8 mouse cellular contexts compared by ENCODE assay signal in the genomic region with DNA sequence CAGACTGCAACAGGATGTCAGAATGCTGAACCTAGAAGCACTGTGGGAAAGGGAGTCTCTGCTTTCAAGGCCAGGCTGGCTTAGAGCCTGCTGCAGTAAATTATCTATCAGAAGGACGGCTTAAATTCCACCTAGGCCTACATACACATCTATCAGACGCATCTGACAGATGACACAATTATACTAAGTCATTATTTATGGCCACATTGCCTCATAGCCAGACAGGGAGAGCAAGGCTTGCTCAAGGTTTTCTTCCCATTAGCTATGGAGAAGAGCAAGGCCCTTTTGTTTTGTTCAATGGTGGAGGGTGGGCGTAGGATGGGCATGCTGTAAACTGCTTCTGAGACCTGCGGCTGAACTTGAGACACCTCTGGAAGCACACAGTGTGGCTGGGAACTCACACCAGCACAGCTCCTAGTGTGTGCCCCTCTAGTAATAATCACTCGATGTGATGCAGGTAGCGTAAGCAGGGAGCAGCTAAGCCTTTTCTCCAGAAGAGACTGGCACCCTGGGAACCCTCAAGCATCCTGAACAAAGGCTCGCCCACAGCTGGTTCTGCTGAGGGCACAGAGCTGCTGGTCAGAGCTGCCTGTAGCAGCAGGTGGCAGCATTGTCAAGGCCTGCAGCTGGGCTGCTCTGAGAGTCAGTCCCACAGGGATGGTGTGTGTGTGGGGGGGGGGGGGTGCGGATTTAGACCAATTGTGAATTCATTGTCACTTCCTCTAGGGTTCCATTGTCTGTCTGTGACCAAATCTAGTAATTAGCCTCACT.
A peak's percentile ranks its signal among the peaks of the same experiment; 100 is the strongest.
DNase-seq lines count a peak whose midpoint lies in the region; ATAC-seq lines count a peak whose summit lies in the region.
"Had no signal": no experiment of that assay in that cellular context is flagged by ENCODE, and none has a peak within 500 bp of the region (broad histone marks: within the 10 kb centered on the region; RNA-seq: fewer than 3 reads in every experiment).

No protein-coding gene starts in this region.

- 27% methylated on average over 7 of the region's 8 CpGs for WGBS in hindbrain, embryonic 13.5 days

- H3K9ac ChIP-seq in hindbrain, embryonic 13.5 days = no peak overlapping the region
- H3K9ac ChIP-seq: heart, embryonic 15.5 days had no signal

- H3K27ac ChIP-seq in hindbrain, embryonic 13.5 days = no peak overlapping the region
- H3K27ac ChIP-seq: heart, embryonic 15.5 days had no signal

- H3K9me3 ChIP-seq in hindbrain, embryonic 13.5 days = no peaks in the 10 kb centered on the region
- H3K9me3 ChIP-seq: heart, embryonic 15.5 days had no signal

- 0 out of 2 replicates have a peak, but pooled peaks cover 11% of the 10 kb centered on the region for H3K27me3 ChIP-seq in hindbrain, embryonic 13.5 days
- H3K27me3 ChIP-seq: heart, embryonic 15.5 days had no signal

- peak; percentile 81; the same call in 1 of the 2 replicates for ATAC-seq in hindbrain, embryonic 13.5 days (ENCODE audit: low FRiP score)

- DNase-seq in right cerebral cortex, postnatal 14 days = peak; percentile 46
- no peak for DNase-seq in right cerebral cortex, postnatal 25 days
- DNase-seq in embryo, embryonic 10.5 days (ENCODE audit: low spot score) = peak; percentile 66
- DNase-seq in lung, postnatal 14 days = peak; percentile 4
- DNase-seq in thymus, postnatal 14 days = no peak
- DNase-seq in cerebellum, adult 11 months = no peak

- H3K4me1 ChIP-seq in hindbrain, embryonic 13.5 days (replicated peaks) = peaks cover 14% of the 10 kb centered on the region
- H3K4me1 ChIP-seq: heart, embryonic 15.5 days had no signal

- no peak overlapping the region for H3K4me2 ChIP-seq in hindbrain, embryonic 13.5 days
- H3K4me2 ChIP-seq: heart, embryonic 15.5 days had no signal

- H3K36me3 ChIP-seq in hindbrain, embryonic 13.5 days = no peaks in the 10 kb centered on the region
- H3K36me3 ChIP-seq: heart, embryonic 15.5 days had no signal

- H3K4me3 ChIP-seq in hindbrain, embryonic 13.5 days = no peak overlapping the region
- H3K4me3 ChIP-seq: heart, embryonic 15.5 days had no signal

Comparison
In these comparisons a context has a peak if more than half of its experiments do, and no peak if none do; other contexts are left out.
1. DNase-seq: peak in right cerebral cortex, postnatal 14 days (single experiment), embryo, embryonic 10.5 days (single experiment) and lung, postnatal 14 days (single experiment); none in right cerebral cortex, postnatal 25 days (single experiment), thymus, postnatal 14 days (single experiment) and cerebellum, adult 11 months (single experiment).